Mouse (Mus musculus): ENCODE measurements around the gene Fasl. TPM values are rescaled to one million over a fixed set of nuclear protein-coding genes. Genes with fewer than 3 reads are reported as not detected.

Fasl gene
- 0.08 and 0.19 TPM in 2 replicates for polyA plus RNA-seq (2012; rRNA removed)

DNA sequence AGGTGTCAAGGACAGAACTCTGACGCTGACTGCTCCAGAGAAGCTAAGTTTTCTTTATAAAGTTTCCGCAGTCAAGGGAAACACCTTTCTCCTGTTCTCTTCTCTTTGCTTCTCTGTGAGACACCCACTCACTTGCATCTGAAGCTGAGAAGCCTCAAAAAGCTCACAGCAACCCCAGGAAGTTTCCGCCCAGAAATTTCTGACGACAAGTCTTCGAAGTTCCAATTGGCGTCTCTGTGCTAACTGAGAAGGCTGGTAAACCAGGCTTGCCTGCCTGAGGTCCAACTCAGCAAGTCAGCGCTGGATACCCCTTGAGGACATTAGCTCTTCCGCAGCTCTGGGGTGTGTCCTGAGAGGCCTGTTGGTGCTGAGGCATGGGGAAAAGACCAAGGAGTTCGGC lies at the start of gene Fasl:
Fasl (minus strand) TSS at position 157 of the 400 bp plus-strand sequence.

Other genes starting within 250 kb of the Fasl start
- 5.5 and 6.5 TPM in 2 replicates for gene Suco, start 88.2 kb upstream of the Fasl start, polyA plus RNA-seq (2012; rRNA removed)
- gene Pigc, start 180.7 kb upstream of the Fasl start, polyA plus RNA-seq (2012; rRNA removed), result 10.0 and 10.4 TPM in 2 replicates
- gene 4930558K02Rik, start 191.1 kb upstream of the Fasl start, polyA plus RNA-seq (2012; rRNA removed), result 0.03 TPM in 1 of 2 replicates, not detected in the other